Mouse (Mus musculus) ovary, adult 18-20 months (tissue): ENCODE measurements around the gene Rnf10.

Source experiments
- DNase-seq: peaks from one replicate; pipeline ENCODE4 v3.0.0; 2022; ENCODE audit warnings: low spot score, mixed read lengths

Rnf10 gene

DNA sequence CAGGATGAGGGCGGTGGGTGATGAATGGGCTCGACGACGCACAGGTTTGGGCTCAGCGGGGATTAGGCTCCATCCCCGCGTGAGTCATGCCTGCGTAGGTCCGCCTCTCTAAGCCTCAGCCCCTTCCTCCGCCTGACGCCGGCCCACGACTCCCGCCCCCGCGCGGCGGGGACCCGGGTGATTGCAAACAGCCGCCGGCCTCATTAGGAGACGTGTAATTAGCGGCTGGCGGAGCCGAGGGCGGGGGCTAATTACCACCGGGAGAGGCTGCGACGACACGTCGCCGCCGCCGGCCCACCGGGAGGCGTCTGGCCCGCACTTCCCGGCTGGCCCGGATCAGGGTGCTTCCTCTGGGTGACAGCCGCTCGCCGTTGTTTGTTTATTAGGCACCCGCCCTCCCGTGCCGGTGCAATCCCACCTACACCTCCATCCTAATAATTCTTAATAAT, 37.4 kb downstream of the Rnf10 start:
- DNase-seq = peak; percentile 48

DNA sequence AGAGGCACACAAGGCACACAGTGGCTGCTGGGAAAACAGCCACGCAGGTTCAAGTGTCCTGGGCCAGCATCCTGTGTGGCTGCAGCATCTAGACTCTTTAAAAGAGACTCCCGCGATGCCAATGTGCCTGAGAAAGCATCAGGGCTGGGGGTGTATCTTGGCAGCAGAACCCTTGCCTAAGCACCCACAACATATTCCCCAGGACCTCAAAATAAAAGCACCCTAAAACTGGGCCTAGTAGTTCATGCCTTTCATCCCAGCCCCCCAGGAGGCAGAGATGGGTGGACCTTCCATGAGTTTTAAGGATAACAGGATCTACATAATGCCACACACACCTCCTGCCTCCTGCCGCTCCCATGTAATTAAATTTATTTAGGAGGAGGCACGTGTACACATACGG, 38.2 kb downstream of the Rnf10 start:
- no peak for DNase-seq

DNA sequence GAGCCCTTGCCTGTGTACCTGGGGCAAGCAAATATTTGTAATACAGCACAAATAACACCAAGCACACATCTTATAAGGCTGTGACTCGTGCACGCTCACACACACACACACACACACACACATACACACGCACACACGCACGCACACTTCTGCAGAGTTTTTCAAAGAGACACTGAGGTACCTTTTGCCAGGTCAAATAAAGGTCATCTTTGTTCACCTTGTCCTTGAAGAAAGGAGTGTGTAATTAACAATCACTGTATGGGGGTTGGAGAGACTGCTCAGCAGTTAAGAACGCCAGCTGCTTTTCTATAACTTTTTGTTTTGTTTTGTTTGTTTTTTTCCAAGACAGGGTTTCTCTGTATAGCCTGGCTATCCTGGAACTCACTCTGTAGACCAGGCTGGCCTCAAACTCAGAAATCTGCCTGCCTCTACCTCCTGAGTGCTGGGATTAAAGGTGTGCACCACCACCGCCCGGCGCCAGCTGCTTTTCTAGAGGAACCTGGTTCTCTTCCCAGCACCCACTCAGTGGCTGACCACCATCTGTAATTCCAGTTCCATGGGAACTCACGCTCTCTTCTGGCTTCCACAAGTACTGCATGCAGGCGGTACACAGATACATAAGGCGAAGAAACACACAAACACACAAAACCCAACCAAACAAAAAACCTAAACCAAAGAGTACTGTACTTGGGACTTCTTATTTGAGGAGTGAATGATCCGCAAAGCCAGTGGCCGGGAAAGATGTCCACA, 39.5 kb downstream of the Rnf10 start:
- DNase-seq = no peak

DNA sequence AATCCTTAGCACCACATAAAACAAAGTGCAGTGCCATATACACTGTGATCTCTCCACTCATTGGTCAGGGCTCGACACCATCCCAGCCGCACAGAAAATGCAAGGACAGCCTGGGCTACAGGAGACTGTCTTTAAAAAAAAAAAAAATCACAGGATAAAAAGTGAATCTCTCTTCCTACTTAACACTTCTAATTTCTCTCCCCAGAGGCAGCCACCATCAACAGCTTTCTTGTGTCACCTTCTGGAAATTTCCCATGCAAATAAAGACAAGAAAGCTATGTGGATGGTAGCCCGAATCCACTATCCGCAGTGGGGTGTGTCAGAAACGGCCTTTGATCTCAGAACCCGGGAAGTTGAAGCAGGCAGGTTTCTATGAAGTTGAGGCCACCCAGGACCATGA, 40.2 kb downstream of the Rnf10 start:
- DNase-seq = no peak

DNA sequence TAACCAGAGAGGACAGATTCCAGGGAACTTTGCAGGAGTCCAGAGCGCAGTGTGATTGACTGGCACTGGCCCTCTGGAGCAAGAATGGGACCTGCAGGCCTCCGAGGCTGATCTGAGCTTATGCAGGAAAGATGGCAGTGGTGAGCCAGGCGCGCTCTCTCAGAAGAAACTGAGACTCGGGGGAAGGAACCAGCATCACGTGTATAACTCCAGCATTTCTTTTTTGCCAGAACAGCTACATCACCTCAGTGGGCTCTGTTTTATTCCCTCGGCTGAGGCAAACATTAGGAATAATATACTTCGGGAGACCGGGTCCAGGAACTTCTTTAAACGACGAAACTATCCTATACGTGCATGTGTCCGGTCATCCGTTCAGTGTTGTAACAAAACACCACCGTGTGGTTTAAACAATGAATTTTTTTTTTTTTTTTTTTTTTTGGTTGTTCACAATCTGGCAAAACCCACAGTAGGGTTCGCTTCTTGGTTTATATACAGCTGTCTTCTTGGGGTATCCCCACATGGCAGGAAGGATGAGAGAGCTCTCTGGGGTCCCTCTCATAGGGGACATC, 41.1 kb downstream of the Rnf10 start:
- DNase-seq = no peak

DNA sequence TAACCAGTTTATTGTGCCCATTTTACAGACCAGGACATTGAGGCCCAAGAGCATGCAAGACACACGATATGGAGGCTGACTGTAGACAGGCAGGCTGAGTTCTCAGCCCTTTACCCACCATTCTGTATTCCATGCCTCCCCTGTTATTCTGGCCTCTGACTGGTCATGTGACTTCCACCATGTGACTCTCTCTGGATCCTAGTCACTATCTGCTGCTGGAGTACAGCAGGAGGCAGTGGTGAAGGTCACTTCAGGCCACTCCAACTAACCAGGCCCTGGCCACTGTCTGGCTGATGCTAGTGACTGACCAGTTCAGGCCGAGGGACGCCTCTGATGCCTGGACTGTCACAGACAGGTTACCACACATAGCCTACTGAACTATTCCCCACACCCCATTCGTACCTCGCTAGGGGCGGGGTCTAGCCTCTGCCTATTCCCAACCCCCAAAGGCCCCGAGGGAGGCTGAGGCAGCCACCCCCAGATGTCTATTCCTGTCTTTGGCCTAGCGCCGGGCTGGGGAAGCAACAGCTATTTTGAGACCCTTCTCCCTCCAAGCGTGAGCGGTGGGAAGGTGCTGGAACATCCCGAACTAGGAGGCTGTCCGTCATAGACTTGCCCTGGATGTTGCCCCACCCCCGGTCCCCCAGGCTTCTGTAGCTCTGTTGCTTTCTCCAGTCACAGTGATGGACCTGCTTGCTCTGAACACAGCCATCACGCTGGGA, 41.7 kb downstream of the Rnf10 start:
- no peak for DNase-seq

DNA sequence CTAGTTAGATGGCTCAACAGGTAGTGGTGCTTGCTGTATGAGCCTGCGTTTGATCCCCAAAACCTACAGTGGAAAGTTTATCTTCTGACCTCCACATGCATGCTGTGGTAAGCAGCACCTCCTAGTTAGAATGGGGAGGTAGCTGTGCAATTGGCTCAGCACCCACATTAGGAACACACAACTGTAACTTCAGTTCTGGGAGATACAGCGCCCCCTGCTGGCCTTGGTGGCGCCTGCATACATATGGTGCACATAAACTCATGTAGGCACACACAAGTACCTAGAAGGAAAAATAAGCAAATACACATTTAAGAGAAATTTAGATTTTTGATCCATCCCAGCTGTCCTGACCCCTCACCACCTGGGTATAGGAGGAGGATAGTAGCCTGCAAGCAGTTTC, 50.2 kb downstream of the Rnf10 start:
- no peak for DNase-seq

DNA sequence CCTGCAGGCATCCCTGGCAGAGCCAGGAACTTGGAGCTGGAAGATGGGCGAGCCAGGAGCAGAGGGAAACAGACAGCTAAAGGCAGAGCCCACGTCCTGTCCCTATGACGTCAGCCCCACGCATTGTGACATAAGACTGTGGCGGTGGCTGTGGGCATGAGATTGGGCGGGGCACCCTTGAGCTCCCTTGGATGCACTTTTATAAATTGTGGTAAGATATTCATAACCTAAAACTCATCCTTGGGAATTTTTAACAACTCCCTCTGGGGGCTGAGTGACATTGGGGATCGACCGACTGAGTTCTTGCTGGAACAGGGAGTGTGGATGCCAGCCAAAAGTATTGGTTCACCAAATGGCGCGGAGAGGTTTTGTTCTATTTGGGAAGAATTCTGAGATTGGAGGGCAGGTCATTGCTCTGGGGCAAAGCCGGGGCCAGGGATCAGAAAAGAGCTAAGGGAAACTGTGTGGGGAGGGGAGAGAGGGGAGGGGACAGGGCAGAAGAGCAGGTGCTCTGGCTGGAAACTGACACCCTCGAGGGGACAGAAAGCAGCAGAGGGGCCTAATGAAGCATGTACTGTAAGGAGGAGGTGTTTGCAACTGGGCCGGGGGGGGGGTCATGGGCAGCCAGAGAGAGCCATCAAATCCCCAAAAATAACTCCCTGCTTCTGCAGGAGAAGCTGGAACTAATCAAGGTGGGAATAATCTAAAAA, 51.6 kb downstream of the Rnf10 start:
- no peak for DNase-seq

DNA sequence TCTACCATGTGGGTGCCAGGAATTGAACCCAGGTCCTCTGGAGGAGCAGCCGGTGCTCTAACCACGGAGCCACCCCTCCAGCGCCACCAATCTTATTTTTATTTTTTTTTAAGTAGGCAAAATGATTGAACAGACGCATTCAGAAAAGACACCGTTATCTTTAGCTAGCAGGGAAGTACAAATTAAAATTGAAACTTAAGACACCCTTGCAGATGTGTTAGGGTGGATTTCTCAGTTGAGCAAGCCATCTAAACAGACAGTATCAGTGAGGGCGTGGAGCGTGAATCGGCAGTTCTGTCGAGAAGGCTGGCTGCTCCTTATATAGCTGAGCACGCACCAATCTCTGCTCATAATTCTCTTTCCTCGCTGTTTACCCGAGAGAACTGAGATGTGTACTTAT, 54.7 kb downstream of the Rnf10 start:
- DNase-seq = no peak

DNA sequence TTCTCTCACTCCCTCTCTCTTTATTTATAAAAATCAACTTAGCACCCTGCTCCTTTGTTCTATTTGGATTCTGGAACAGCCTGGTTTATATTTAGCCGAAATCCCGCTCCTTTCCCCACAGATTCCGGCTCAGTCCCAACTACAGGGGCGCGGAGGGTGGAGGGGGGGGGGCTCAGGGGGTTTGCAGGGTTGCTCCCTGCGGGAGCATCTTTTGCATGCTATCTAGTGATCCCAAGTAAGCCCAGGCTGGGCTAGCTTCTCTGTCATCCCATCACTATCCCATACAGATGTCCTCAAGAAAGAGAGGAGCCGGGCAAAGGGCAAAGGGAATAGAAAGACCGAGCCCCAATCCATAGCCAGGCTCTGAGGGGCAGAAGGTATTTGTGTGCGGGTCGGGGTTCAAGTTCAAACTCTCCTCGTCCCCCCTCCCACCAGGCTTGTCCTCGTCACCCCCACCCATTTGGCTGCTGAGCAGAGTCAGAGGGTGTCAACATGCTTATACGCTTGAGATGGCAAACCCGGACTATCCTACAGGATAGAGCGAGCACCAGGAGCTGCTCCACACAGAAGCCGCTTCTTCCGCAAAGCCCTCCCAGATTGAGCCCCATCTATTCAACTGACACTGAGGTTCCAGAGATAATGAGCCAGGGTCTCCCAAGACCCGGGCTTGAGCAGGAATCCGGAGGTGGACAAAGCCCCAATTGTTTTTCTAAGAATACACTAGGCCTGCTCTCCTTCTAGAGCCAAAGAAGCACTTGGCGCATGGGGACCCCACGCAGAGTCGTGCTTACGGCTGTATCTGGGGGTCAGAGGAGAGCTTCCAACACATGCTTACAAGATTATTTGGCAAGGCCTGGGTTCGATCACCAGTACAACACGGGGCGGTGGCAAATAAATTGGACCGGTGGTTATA, 57.2 kb downstream of the Rnf10 start:
- DNase-seq = no peak

DNA sequence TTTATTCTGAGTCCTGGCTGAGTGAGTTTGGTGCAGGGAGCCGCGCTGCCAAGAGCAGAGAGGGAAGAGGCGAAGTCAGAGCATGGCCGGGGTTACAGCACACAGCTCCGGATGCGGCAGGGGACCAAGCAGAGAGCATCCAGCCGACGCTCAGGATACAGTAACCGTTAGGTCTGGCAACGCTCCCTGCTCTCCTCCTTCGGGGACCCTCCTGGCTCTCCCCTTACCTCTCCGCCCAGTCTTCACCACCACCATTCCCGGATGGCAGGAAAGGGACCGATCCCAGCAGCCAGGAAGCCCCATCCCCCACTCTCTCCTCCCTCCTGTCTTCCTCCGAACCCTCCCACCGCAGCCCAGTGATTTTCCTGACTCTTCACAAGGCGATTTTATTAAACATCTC, 57.8 kb downstream of the Rnf10 start:
- no peak for DNase-seq

DNA sequence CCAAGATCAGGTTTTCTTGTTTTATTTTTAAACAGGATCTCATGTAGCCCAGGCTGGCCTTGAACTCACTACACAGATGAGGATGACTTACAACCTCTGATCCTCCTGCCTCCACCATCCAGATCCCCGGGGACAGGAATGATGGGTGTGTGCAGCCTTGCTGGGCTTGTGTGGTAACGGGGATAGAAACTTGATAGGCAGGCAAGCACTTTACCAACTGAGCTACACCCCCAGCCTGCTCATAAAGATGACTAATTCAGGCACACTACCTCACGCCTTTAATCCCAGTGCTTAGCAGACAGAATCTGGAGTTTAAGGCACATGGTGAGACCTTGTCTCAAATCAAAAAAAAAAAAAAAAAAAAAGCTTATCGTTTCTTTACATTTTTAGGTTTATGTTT, 59.8 kb downstream of the Rnf10 start:
- no peak for DNase-seq

DNA sequence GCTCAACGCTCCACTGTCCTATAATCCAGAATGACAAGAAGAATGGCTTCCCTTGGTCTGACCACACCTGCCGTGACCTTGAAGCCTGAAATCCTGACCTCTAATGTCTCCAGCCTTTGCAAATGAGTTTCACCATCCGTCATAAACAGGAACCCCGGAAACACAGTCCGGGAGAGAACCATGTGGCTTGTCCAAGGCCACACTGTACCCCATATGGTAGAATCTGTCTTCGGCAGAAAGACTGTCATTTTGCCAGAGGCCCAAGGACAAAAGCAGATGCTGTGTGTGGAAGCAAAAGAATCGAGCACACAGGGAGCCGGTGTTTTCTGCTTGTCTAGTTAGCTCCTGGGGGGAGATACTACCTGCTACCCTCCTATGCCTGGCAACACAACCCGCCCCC, 60.2 kb downstream of the Rnf10 start:
- no peak for DNase-seq

DNA sequence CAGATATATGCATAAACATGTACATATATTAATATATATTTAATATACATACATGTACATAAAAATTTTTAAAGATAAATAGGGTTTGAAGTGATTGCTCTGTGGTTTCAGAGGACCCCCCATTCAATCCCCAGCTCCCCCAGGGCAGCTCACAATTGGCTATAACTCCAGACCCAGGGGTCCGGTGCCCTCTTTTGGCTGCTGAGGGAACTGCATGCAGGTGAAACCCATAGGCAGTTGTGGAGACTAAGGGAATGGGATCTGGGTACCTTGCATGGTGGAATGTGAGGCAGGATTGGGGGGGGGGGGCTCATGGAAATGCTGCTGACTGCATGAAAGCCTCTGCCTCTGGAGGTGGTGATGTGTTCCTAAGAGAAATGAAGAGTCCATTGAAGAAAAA, 62.3 kb downstream of the Rnf10 start:
- DNase-seq = no peak

DNA sequence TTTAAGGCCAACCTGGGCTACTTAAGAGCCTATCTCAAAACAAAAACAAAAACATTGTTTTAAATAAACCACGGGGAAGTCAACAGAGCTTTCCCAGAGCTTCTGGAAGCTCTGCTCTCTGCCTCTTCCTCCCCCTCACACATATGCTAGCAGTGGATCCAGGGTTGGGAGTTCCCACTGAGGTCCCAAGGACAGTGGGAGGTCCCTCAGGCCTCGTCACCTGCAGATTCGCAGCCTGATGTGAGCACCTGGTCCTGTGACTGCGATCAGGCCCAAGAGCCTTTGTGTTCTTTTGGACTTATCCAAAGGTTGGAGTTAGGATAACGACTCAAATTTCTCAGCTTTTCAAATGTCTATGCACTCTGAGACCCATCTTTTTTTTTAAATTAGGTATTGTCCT, 64.1 kb downstream of the Rnf10 start:
- no peak for DNase-seq

DNA sequence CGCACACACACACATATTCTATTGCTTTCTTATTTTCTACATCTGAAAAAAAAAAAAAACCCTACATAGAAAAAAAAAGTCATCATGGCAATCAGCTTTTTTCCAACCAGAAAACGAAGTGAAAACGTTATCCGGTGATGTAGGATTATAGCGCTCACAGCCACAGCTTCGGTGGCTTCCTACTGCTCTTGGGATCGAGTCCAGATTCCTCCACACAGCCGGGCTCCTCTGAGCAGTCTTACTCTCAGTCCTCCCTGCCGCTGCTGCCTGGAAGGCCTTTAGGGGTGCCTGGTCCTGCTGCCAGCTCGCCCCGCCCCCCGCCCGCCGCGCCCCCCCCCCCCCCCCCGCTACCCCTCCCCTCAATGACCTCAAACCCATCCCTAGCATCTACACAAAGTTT, 64.8 kb downstream of the Rnf10 start:
- no peak for DNase-seq

DNA sequence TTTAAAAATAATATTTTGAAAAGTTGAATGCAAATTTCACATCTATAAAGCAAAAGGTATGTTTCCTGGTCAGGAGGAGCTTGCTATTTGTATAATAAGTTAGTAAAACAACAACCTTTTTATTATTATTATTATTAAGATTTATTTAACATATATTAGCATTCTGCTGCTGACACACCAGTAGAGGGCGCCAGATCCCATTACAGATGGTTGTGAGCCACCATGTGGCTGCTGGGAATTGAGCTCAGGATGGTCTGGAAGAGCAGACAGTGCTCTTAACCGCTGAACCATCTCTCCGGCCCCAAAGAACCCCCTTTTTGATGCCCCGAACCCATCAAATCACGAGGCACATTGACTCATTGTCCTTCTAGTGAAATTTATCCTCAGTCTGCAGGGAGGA, 65.5 kb downstream of the Rnf10 start:
- DNase-seq = no peak

DNA sequence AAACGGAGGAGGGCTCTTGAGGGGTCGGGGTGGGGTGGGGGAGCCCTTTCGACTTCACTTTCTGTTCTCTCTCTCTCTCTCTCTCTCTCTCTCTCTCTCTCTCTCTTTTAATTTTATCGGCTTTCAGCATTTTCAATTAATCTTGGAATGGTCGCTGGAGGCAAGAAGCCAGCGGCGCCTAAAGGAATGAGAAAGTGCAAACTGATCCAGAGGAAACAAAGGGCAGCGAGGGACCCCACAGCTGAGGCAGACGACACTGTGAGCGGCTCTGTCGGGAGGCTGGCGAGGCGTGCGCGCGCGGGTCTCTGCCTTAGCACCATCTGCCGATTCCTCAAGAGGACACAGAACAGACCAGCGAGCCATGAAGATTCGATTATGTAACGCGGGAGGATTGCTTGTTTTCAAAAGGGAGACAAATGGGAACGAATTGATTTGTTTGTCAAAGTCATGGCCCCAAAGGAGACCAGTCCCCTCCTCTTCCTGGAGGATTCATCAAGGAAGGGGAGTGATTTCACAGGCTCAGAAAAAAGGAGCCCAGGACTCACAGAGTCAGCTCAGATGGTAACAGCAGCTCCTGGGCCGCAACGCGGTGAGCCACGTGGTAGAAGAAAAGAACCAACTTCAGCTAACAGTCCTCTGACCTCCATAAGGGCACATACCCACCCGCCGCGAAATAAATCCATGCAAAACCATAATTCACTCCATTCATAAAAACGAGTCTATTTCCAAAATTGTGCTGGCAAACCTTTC, 68.0 kb downstream of the Rnf10 start:
- DNase-seq = no peak

DNA sequence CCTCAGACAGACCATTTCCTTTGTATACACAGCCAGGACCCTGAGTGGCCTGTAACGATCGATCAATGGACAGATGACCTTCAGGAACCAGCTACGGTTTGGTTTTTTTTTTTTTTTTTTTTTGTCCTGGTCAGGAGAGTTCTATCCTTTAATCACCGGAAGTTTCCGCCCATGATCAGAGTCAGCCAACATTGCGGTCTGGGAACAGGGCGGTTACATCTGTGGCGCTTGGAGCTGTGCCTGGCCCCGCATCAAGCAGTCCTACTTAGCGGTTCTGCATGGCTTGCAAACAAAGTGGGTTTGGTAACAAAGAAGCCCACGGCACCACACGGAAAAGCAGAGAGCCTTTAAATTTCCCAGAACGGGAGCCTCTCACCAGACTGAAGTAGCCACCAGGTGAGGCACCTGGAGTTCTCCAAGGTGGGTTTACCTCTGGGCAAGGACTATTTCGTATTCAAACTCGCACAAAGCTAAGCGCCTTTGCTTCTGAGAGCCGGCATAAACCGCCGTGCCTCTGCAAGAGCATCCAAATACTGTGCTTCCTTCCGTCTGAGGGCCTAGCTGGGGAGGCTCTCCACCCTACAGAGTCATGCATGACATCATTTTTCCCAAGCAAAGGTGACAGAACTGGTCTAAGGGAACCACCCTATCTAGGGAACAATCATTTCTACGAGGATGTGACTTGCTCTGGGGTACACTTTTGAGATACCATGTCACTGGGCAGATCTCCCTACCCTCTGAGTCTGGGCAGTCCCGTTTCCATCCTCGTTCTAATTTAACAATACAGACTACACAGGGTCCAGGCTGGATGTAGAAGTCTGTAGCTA, 68.8 kb downstream of the Rnf10 start:
- no peak for DNase-seq

DNA sequence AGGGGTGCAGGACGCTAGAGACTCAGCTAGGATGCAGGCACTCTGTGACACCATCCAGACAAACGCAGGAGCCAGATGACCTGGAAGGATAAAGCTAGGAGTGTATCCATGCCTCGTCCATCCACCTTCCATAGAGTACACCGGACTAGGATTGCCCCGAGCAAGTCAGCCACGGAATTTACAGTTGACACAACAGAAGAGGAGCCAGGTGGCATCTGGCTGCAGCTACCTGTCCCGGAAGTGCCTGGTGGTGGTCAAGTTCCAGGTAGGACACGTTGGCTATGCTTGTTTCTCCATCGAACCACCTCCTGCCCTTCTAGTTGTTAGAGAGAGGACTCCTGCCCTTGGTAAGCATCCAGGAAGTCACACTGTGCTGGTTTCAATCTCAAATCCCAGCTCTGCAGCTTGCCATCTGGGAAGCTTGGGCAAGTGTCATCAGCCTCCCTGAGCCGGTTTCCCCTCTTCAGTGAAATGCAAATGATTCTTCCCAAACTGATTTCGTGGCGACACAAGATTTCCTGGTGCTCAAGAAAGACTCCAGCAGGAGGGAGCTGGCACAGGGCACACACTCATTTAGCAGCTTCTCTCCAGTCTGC, 78.0 kb downstream of the Rnf10 start:
- no peak for DNase-seq
